Mouse (Mus musculus) hindbrain, postnatal 0 days (tissue): Measurements from ENCODE around the gene Vmn1r152. TPM values are rescaled to one million over a fixed set of nuclear protein-coding genes. Genes with fewer than 3 reads are reported as not detected.
"Not testable (repeated sequence)": the region's sequence is repeated elsewhere in the genome, so short reads cannot be mapped to it uniquely, and the experiment has no call there.

Experiments used
- ATAC-seq: fragments of 200-750 bp; cut with Nextera tagmentation; 2 replicates; pipeline ENCODE4 v1.8.0; 2017; ENCODE audit warnings: mild to moderate bottlenecking, moderate TSS enrichment, moderate library complexity
- DNase-seq: peaks from one replicate; pipeline ENCODE4 v3.0.0-alpha.2; 2015; ENCODE audit warnings: low spot score
- H3K27ac ChIP-seq: fragments of 300-500 bp; sonication (generic); 2 replicates; pipeline ENCODE4 v1.5.1; 2014; ENCODE audit warnings: mild to moderate bottlenecking
- H3K27me3 ChIP-seq: fragments of 300-500 bp; sonication (generic); 2 replicates; pipeline ENCODE4 v1.6.1; 2014; ENCODE audit warnings: low read length, mixed read lengths; ENCODE audit not compliant: insufficient read depth
- H3K36me3 ChIP-seq: fragments of 300-500 bp; sonication (generic); 2 replicates; pipeline ENCODE4 v1.6.1; 2014; ENCODE audit warnings: low read length, mixed read lengths; ENCODE audit not compliant: insufficient read depth
- H3K4me1 ChIP-seq: fragments of 300-500 bp; sonication (generic); 2 replicates; pipeline ENCODE4 v1.6.1; 2014; ENCODE audit warnings: antibody characterized with exemption, low read length, mixed read lengths; ENCODE audit not compliant: insufficient read depth
- H3K4me2 ChIP-seq: fragments of 300-500 bp; sonication (generic); 2 replicates; pipeline ENCODE4 v1.6.1; 2014; ENCODE audit warnings: low read depth, mild to moderate bottlenecking, low read length, moderate library complexity, mixed read lengths
- H3K4me3 ChIP-seq: fragments of 300-500 bp; sonication (generic); 2 replicates; pipeline ENCODE4 v1.5.1; 2014; ENCODE audit warnings: low read length
- H3K9ac ChIP-seq: fragments of 300-500 bp; sonication (generic); replicated peaks from 2 replicates; pipeline ENCODE4 v1.6.1; 2014; ENCODE audit warnings: mild to moderate bottlenecking, low read length, moderate library complexity, mixed read lengths
- H3K9me3 ChIP-seq: fragments of 300-500 bp; sonication (generic); 2 replicates; pipeline ENCODE4 v1.6.1; 2016; ENCODE audit warnings: low read length, mixed read lengths
- WGBS: fragments of 180-500 bp; shearing (Covaris S2); extraction: QIAGEN DNeasy Blood & Tissue Kit; methylation state at CpG from one replicate; pipeline ENCODE4 v1.1.7; 2014; 5-methylcytosine and 5-hydroxymethylcytosine counted together
- polyA plus RNA-seq: library from polyadenylated mRNA; unstranded; fragments of >200 nt; fragmentation: Nextera tagmentation; extraction: Ambion mirVana; gene quantifications from 2 replicates; pipeline ENCODE4 v1.2.1, GENCODE M21; 2015
- total RNA-seq: library from RNA; depleted of rRNA; stranded (reverse); fragments of >200 nt; gene quantifications from 2 replicates; pipeline ENCODE4 v1.2.3, GENCODE M21; 2014; rRNA removed

Vmn1r152 gene
- not detected in 2 replicates for total RNA-seq
- not detected in 2 replicates for polyA plus RNA-seq

DNA sequence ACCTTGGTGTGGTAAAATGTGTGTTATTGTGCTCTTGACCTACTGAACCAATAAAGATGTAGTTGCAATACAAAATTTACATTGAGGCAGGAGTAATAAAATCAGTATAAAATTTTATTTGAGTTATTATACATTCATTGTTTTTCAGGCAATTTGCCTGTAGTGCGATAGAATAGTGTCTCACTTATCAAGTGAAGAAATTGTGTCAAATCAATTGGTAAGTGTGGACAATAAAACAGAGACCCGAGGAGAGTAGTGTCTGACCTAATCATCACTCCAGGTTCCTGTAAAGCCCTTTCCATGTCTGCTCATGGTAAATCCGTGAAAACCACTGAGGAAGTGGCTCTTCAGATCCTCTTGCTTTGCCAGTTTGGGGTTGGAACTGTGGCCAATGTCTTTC is at the start of gene Vmn1r152:
TSS of gene Vmn1r152 (plus strand) at position 301 of the 400 bp plus-strand sequence.
- WGBS, result no CpG with 5 or more reads among the region's 3 CpGs
- not testable (repeated sequence) for DNase-seq, H3K9me3 ChIP-seq, ATAC-seq, H3K4me3 ChIP-seq, H3K4me2 ChIP-seq, H3K36me3 ChIP-seq, H3K4me1 ChIP-seq, H3K9ac ChIP-seq, H3K27ac ChIP-seq, H3K27me3 ChIP-seq

DNA sequence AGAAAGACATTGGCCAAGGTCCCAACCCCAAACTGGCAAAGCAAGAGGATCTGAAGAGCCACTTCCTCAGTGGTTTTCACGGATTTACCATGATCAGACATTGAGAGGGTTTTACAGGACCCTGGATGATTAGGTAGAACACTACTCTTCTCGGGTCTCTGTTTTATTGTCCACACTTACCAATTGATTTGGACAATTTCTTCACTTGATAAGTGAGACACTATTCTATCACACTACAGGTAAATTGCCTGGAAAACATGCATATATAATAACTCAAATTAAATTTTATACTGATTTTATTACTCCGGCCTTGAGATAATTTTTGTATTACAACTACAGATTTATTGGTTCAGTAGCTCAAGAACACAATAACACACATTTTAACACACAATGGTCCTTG is 23.2 kb upstream of the Vmn1r152 start, which contains the start of gene Vmn1r151:
TSS of gene Vmn1r151 (minus strand) at position 101 of the 400 bp plus-strand sequence.
- 26% methylated on average over 1 of the region's 3 CpGs for WGBS
- H3K27ac ChIP-seq, H3K9ac ChIP-seq, H3K4me1 ChIP-seq, H3K27me3 ChIP-seq, H3K36me3 ChIP-seq, H3K4me2 ChIP-seq, ATAC-seq, H3K4me3 ChIP-seq, H3K9me3 ChIP-seq, DNase-seq: not testable (repeated sequence)

- ATAC-seq, result not testable (repeated sequence)
These were observed 12.0 kb downstream of the Vmn1r152 start, which contains the start of gene Gm8677 for GRCm38 (mm10) chr7:22534787-22535186. TSS of gene Gm8677 (minus strand) at chr7:22534887.

GRCm38 (mm10) chr7:22565243-22565642 is 42.5 kb downstream of the Vmn1r152 start, which contains the start of gene Gm4201:
TSS of gene Gm4201 (minus strand) at chr7:22565343.
- ATAC-seq, DNase-seq, H3K27me3 ChIP-seq, H3K4me3 ChIP-seq, H3K4me2 ChIP-seq, H3K9ac ChIP-seq, H3K4me1 ChIP-seq, H3K27ac ChIP-seq, H3K36me3 ChIP-seq, H3K9me3 ChIP-seq: not testable (repeated sequence)
- no CpG with 5 or more reads among the region's 3 CpGs for WGBS

More at GRCm38 (mm10) chr7:22534787-22535186, 12.0 kb downstream of the Vmn1r152 start, which contains the start of gene Gm8677:
- H3K4me3 ChIP-seq, H3K4me1 ChIP-seq, H3K4me2 ChIP-seq, H3K9ac ChIP-seq, H3K9me3 ChIP-seq, H3K27ac ChIP-seq, H3K27me3 ChIP-seq, DNase-seq, H3K36me3 ChIP-seq: not testable (repeated sequence)
- no CpG with 5 or more reads among the region's 1 CpGs for WGBS

Other genes with a start within 250 kb of the Vmn1r152 start
- not detected in 2 replicates for gene Gm4187, start 193.2 kb upstream of the Vmn1r152 start, total RNA-seq
- gene Gm4187, start 193.2 kb upstream of the Vmn1r152 start, polyA plus RNA-seq, result not detected in 2 replicates
- not detected in 2 replicates for gene Gm8660, start 151.9 kb upstream of the Vmn1r152 start, total RNA-seq
- gene Gm8660, start 151.9 kb upstream of the Vmn1r152 start, polyA plus RNA-seq, result not detected in 2 replicates
- not detected in 2 replicates for gene Vmn1r148, start 109.4 kb upstream of the Vmn1r152 start, total RNA-seq
- not detected in 2 replicates for gene Vmn1r148, start 109.4 kb upstream of the Vmn1r152 start, polyA plus RNA-seq
- not detected in 2 replicates for gene Vmn1r149, start 84.7 kb upstream of the Vmn1r152 start, total RNA-seq
- not detected in 2 replicates for gene Vmn1r149, start 84.7 kb upstream of the Vmn1r152 start, polyA plus RNA-seq
- not detected in 2 replicates for gene Gm10665, start 58.9 kb upstream of the Vmn1r152 start, total RNA-seq
- not detected in 2 replicates for gene Gm10665, start 58.9 kb upstream of the Vmn1r152 start, polyA plus RNA-seq
- gene Vmn1r151, start 23.3 kb upstream of the Vmn1r152 start, total RNA-seq, result not detected in 2 replicates
- gene Vmn1r151, start 23.3 kb upstream of the Vmn1r152 start, polyA plus RNA-seq, result not detected in 2 replicates
- not detected in 2 replicates for gene Gm8677, start 11.9 kb downstream of the Vmn1r152 start, total RNA-seq
- gene Gm8677, start 11.9 kb downstream of the Vmn1r152 start, polyA plus RNA-seq, result not detected in 2 replicates
- gene Gm4201, start 42.4 kb downstream of the Vmn1r152 start, total RNA-seq, result not detected in 2 replicates
- not detected in 2 replicates for gene Gm4201, start 42.4 kb downstream of the Vmn1r152 start, polyA plus RNA-seq
- not detected in 2 replicates for gene Gm4565, start 65.2 kb downstream of the Vmn1r152 start, total RNA-seq
- not detected in 2 replicates for gene Gm4565, start 65.2 kb downstream of the Vmn1r152 start, polyA plus RNA-seq
- not detected in 2 replicates for gene Vmn1r155, start 135.1 kb downstream of the Vmn1r152 start, total RNA-seq
- not detected in 2 replicates for gene Vmn1r155, start 135.1 kb downstream of the Vmn1r152 start, polyA plus RNA-seq
- not detected in 2 replicates for gene Gm8693, start 169.3 kb downstream of the Vmn1r152 start, total RNA-seq
- gene Gm8693, start 169.3 kb downstream of the Vmn1r152 start, polyA plus RNA-seq, result not detected in 2 replicates
- not detected in 2 replicates for gene Gm4567, start 196.7 kb downstream of the Vmn1r152 start, total RNA-seq
- gene Gm4567, start 196.7 kb downstream of the Vmn1r152 start, polyA plus RNA-seq, result not detected in 2 replicates
- not detected in 2 replicates for gene Vmn1r157, start 238.7 kb downstream of the Vmn1r152 start, total RNA-seq
- not detected in 2 replicates for gene Vmn1r157, start 238.7 kb downstream of the Vmn1r152 start, polyA plus RNA-seq